Mouse (Mus musculus): Measurements from ENCODE around the gene Bzw1. TPM values are rescaled to one million over a fixed set of nuclear protein-coding genes. Genes with fewer than 3 reads are reported as not detected.

The Bzw1 gene
- total and polyA plus RNA-seq, 2 experiments from 2014 or later: 59.3 to 163 TPM

GRCm38 (mm10) chr1:58391421-58392267, 1.1 kb upstream of the Bzw1 start:
- DNase-seq (ENCODE audit: low spot score) (no peak), ATAC-seq (ENCODE audit: insufficient read depth, low read depth) (no peak)
- Histone ChIP-seq H3K9ac (replicated peaks; ENCODE audit: low read depth, low read length) (peak overlapping the region; percentile 98), H3K9me3 (replicated peaks; ENCODE audit: control insufficient read depth, low read length) (no peaks in the 10 kb centered on the region), H3K4me1 (ENCODE audit: control insufficient read depth, insufficient read depth) (peaks cover 8% of the 10 kb centered on the region), H3K4me2 (ENCODE audit: low read depth, low read length) (peak overlapping the region; percentile 93), H3K27me3 (ENCODE audit: control insufficient read depth, insufficient read depth, low read length) (no peaks in the 10 kb centered on the region), H3K27ac (ENCODE audit: low read depth) (peak overlapping the region; percentile 98), H3K4me3 (ENCODE audit: low read depth, low read length) (peak overlapping the region; percentile 98), H3K36me3 (replicated peaks; ENCODE audit: control insufficient read depth, insufficient read depth, low read length) (peaks cover 10% of the 10 kb centered on the region)
- TF ChIP-seq CTCF (IDR thresholded peaks at IDR 0.05; ENCODE audit: low read depth): no peak
- TF ChIP-seq EP300 (IDR thresholded peaks at IDR 0.05; ENCODE audit: low read depth): no peak
- 43% methylated on average over 19 of the region's 19 CpGs for WGBS

GRCm38 (mm10) chr1:58392268-58392651, 438 bp upstream of the Bzw1 start:
- TF ChIP-seq CTCF (IDR thresholded peaks at IDR 0.05; ENCODE audit: low read depth) (no peak), EP300 (IDR thresholded peaks at IDR 0.05; ENCODE audit: low read depth) (no peak)
- under 1% methylated on average over 16 of the region's 16 CpGs for WGBS

GRCm38 (mm10) chr1:58393284-58394195, 842 bp downstream of the Bzw1 start:
- no peak for TF ChIP-seq CTCF (IDR thresholded peaks at IDR 0.05; ENCODE audit: low read depth)
- no peak for TF ChIP-seq EP300 (IDR thresholded peaks at IDR 0.05; ENCODE audit: low read depth)

More at GRCm38 (mm10) chr1:58392268-58392651, 438 bp upstream of the Bzw1 start:
- Histone ChIP-seq H3K4me2 (ENCODE audit: low read depth, low read length) (peak overlapping the region; percentile 93), H3K36me3 (replicated peaks; ENCODE audit: control insufficient read depth, insufficient read depth, low read length) (peaks cover 16% of the 10 kb centered on the region), H3K9me3 (replicated peaks; ENCODE audit: control insufficient read depth, low read length) (no peaks in the 10 kb centered on the region), H3K27ac (ENCODE audit: low read depth) (peak overlapping the region; percentile 98), H3K9ac (replicated peaks; ENCODE audit: low read depth, low read length) (peak overlapping the region; percentile 98), H3K4me3 (ENCODE audit: low read depth, low read length) (peak overlapping the region; percentile 98), H3K27me3 (ENCODE audit: control insufficient read depth, insufficient read depth, low read length) (no peaks in the 10 kb centered on the region), H3K4me1 (ENCODE audit: control insufficient read depth, insufficient read depth) (peaks cover 8% of the 10 kb centered on the region)
- peak; percentile 54 for DNase-seq (ENCODE audit: low spot score)
- peak; percentile 6 for ATAC-seq (ENCODE audit: insufficient read depth, low read depth)

GRCm38 (mm10) chr1:58395341-58395740, 2.6 kb downstream of the Bzw1 start:
- Histone ChIP-seq H3K4me2 (ENCODE audit: low read depth, low read length) (no peak overlapping the region), H3K27me3 (ENCODE audit: control insufficient read depth, insufficient read depth, low read length) (no peaks in the 10 kb centered on the region), H3K4me1 (ENCODE audit: control insufficient read depth, insufficient read depth) (peaks cover 8% of the 10 kb centered on the region), H3K27ac (ENCODE audit: low read depth) (no peak overlapping the region), H3K36me3 (replicated peaks; ENCODE audit: control insufficient read depth, insufficient read depth, low read length) (peaks cover 46% of the 10 kb centered on the region), H3K9me3 (replicated peaks; ENCODE audit: control insufficient read depth, low read length) (no peaks in the 10 kb centered on the region), H3K4me3 (ENCODE audit: low read depth, low read length) (no peak overlapping the region), H3K9ac (replicated peaks; ENCODE audit: low read depth, low read length) (no peak overlapping the region)
- ATAC-seq (ENCODE audit: insufficient read depth, low read depth) (no peak), DNase-seq (ENCODE audit: low spot score) (no peak)
- WGBS: 92% methylated on average over 3 of the region's 3 CpGs
- TF ChIP-seq CTCF (IDR thresholded peaks at IDR 0.05; ENCODE audit: low read depth): no peak
- TF ChIP-seq EP300 (IDR thresholded peaks at IDR 0.05; ENCODE audit: low read depth): no peak

More at GRCm38 (mm10) chr1:58393284-58394195, 842 bp downstream of the Bzw1 start:
- peak; percentile 32 for DNase-seq (ENCODE audit: low spot score)
- Histone ChIP-seq H3K36me3 (replicated peaks; ENCODE audit: control insufficient read depth, insufficient read depth, low read length) (peaks cover 29% of the 10 kb centered on the region), H3K9me3 (replicated peaks; ENCODE audit: control insufficient read depth, low read length) (no peaks in the 10 kb centered on the region), H3K4me2 (ENCODE audit: low read depth, low read length) (peak overlapping the region; percentile 93), H3K4me1 (ENCODE audit: control insufficient read depth, insufficient read depth) (peaks cover 8% of the 10 kb centered on the region), H3K27me3 (ENCODE audit: control insufficient read depth, insufficient read depth, low read length) (no peaks in the 10 kb centered on the region), H3K4me3 (ENCODE audit: low read depth, low read length) (peak overlapping the region; percentile 98), H3K9ac (replicated peaks; ENCODE audit: low read depth, low read length) (peak overlapping the region; percentile 98), H3K27ac (ENCODE audit: low read depth) (peak overlapping the region; percentile 98)
- peak; percentile 49 for ATAC-seq (ENCODE audit: insufficient read depth, low read depth)
- WGBS: 1% methylated on average over 37 of the region's 90 CpGs

- TF ChIP-seq CTCF (IDR thresholded peaks at IDR 0.05; ENCODE audit: low read depth): no peak
- no peak for TF ChIP-seq EP300 (IDR thresholded peaks at IDR 0.05; ENCODE audit: low read depth)
- Histone ChIP-seq H3K9ac (replicated peaks; ENCODE audit: low read depth, low read length) (no peak overlapping the region), H3K36me3 (replicated peaks; ENCODE audit: control insufficient read depth, insufficient read depth, low read length) (peaks cover 55% of the 10 kb centered on the region), H3K9me3 (replicated peaks; ENCODE audit: control insufficient read depth, low read length) (no peaks in the 10 kb centered on the region), H3K4me2 (ENCODE audit: low read depth, low read length) (no peak overlapping the region), H3K27ac (ENCODE audit: low read depth) (no peak overlapping the region), H3K4me3 (ENCODE audit: low read depth, low read length) (no peak overlapping the region), H3K27me3 (ENCODE audit: control insufficient read depth, insufficient read depth, low read length) (no peaks in the 10 kb centered on the region), H3K4me1 (ENCODE audit: control insufficient read depth, insufficient read depth) (peaks cover 8% of the 10 kb centered on the region)
- ATAC-seq (ENCODE audit: insufficient read depth, low read depth): no peak
- DNase-seq (ENCODE audit: low spot score): no peak
- 97% methylated on average over 1 of the region's 1 CpGs for WGBS
Measured at GRCm38 (mm10) chr1:58396179-58396578, 3.5 kb downstream of the Bzw1 start.

Measured in heart, postnatal 0 days (tissue).